Mouse (Mus musculus): ENCODE measurements around the gene Sgo2a.
"Not testable (repeated sequence)": the region's sequence is repeated elsewhere in the genome, so short reads cannot be mapped to it uniquely, and the experiment has no call there.

The Sgo2a gene

DNA sequence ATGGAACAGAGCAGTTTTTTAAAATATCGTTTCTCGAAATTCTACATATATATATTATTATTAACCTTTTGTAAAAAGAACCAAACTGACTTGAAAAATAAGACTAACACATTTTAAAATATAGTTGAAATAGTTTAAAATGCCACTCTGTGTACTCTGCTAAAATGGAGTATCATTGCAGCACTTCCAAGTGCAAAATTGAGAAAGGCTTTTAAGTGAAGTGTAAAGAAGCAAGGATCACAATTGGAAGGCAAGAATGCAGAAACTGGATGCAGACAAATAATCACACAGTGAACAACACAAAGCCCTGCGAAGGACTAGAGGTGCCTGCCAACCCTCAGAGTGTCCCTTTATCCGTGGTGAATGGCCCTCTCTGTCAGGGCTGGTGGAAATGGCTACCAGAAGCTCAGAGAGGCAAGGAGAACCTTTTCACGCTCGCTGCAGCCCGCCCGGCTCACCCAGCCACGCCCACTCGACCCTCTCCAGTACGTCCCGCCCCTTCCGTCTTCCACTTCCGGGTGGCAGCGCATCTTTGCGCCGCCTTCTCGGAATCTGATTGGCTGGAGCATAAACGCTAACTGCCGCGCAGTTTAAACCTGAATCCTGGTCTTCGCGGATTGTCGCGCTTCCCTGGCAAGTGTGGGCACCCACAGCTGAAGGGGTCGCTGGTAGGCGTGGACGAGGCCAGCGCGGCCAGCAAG lies at the start of gene Sgo2a:
Gene Sgo2a (plus strand): TSS at position 540 of the 701 bp plus-strand sequence.
- peak; percentile 89 for DNase-seq

GRCm38 (mm10) chr1:57947552-57948347 lies 48.0 kb upstream of the Sgo2a start:
- no peak for DNase-seq

GRCm38 (mm10) chr1:57949195-57949594 lies 46.6 kb upstream of the Sgo2a start:
- DNase-seq = no peak

DNA sequence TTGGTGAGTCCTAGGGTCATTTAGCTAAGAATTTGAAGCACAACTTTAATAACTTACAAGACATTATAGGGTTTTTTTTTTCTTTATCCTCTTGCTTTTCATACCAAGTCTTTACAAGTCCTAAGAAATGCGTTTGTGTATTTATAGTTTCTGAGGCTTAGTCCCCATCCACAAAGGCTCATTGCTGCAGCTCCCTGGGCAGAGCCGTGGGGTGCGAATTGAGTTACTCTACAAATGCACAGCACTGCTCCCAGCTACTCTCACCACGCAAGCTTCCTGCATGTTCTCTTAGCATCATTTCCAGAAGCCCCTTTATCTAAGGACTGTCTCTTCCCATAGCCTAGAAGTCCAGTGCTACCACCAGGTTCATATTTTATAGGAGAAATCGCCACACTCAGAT lies 46.1 kb upstream of the Sgo2a start:
- no peak for DNase-seq

DNA sequence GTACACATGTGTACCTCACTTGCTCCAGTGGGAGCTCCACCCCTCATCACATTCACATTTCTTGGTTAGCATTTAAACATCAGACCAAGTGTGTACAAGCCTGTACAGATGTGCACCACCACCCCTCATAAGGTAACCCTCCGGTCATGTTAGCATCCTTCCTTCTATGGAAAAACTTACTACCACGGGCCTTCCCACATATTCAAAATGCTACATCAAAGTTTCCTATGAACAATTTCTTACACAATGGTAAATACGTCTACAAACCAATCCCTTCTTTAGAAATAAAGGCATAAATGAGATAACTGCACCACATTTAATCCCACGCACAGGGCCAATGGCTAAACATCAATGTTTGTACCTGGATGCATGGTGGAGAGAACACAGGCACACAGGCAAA lies 43.3 kb upstream of the Sgo2a start:
- no peak for DNase-seq

DNA sequence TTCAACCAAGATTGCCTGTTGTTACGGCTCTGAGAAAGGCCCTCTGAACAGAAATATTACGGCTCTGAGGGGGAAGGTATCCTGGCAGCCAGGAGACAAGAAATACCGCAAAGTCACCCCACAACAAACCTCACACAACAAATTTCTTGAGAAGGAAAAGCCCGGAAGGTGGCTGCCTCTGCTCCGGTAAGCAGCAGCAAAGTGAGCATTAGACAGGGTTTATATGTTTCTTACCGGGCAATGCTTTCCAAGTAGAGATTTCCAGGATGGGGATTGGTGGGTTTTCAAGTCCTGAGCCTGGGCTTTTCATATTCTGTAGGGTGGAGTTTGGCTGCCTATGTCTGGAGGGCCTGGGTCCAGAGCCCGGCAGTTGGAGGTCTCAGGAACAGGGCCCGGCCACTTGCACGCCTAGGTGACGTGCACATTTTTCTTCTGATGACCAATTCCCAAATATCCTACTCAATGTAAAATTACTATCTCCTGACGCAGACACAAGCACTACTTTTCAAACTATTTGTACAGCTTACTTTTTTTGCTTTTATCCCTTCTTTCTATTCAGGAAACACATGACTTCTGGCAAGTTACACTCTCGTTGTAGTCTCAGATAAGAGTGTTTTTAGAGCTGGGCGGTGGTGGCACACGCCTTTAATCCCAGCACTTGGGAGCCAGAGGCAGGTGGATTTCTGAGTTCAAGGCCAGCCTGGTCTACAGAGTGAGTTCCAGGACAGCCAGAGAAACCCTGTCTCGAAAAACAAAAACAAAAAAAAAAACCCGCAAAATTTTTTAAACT lies 42.0 kb upstream of the Sgo2a start:
- no peak for DNase-seq

DNA sequence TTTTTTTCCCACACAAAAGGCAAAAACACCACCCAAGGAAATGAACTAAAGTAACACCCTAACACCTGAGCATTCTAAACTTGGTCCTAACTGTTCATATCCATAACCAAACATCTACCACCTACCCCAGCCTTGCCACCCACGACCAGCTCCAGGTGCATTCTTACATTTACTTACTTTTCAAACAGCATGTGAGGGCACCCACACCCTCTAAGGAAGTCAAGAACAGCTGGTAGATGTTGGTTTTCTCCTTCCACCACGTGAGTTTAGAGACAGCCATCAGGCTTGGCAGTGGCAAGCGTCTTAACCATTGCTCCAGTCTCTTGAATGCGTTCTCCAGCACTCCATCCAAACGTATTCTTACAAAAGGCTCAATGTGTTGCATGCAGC lies 41.4 kb upstream of the Sgo2a start:
- DNase-seq = no peak

- no peak for DNase-seq
Observed at GRCm38 (mm10) chr1:57955774-57956173, 40.0 kb upstream of the Sgo2a start.

GRCm38 (mm10) chr1:57969327-57970271 lies 26.2 kb upstream of the Sgo2a start:
- DNase-seq = peak; percentile 95

GRCm38 (mm10) chr1:57971588-57971987 lies 24.2 kb upstream of the Sgo2a start:
- no peak for DNase-seq

DNA sequence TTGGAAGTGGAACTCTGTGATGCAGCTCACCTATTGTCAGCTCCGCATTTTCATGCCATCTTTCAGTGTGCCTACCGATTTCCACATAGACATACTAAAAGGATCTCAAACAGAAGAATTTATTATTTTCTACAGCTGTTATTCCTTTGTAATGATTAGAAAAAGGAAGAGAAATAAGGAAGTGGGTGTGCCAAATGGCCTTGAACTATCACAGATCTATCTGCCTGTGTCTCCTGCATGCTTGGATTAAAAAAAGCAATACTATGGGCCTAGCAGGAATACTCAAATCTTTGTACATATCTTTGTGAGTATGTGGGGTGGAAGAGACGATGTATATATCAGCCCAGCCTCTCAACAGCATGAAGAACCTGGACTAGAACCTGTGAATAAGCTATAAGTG lies 18.9 kb upstream of the Sgo2a start:
- DNase-seq = no peak

DNA sequence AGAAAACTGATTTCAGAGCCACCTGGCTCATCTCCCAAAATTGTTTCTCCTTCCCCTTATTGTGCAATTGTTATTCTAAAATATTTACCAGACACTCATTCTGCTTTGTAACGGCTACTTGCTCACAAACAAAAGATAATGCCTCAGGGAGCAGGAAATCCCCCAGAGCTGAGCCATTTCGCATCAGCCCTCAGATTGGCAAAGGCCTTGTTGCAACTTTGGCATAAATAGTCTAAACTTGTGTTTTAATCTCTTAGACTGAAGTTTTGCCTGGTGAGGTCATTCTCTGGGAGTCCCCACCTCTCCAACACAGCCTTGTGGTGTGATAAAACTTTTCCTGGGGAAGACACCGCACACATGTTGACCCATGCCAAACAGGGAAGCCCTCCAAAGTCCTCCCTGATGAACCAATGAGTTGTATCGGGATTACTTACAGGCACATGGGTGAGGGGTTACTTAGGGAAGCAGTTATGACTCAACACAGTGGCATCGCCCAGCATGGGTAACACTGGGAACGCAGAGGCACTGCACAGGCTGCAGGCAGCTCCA lies 6.6 kb upstream of the Sgo2a start:
- DNase-seq = no peak

DNA sequence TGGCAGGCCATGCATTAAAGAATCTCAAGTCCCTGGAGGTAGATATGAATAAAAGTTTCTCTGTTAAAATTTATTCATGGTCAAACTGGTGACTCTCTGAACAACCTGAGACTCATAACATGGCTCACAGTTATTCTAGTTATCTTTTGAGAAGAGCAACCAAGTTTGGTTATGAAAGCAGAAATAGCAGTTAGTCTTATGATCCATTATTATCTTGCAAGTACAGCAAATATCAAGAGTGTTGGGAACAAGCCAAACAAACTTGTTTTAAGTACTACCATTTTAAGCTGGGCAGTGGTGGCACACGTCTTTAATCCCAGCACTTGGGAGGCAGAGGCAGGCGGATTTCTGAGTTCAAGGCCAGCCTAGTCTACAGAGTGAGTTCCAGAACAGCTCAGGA lies 4.5 kb upstream of the Sgo2a start:
- DNase-seq = no peak

GRCm38 (mm10) chr1:57996133-57996615 lies 403 bp downstream of the Sgo2a start:
- no peak for DNase-seq

DNA sequence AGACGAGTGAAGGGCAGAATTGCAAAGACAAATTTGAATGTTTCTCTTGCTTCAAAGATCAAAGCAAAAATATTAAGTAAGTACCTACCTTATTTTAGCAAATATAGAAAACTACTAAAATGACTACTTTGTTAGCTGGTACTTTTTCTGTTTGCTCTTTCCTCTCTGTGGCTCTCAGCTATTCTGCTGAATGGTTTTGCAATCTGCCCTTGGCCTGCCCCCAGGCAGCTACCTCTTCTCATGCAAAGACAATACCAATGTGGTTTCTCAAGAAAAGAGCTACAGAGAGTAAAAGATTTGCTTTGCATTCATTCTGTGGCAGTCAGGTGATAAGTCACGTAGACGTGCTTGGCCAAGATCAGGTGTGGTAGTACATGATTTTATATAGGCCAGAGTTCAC lies 2.4 kb downstream of the Sgo2a start:
- no peak for DNase-seq

GRCm38 (mm10) chr1:58006388-58006787 lies 10.6 kb downstream of the Sgo2a start:
- not testable (repeated sequence) for DNase-seq

GRCm38 (mm10) chr1:58018856-58019255 lies 23.1 kb downstream of the Sgo2a start, which contains the start of gene Kctd18:
TSS of gene Kctd18 (minus strand) at chr1:58018956.
- no peak for DNase-seq

DNA sequence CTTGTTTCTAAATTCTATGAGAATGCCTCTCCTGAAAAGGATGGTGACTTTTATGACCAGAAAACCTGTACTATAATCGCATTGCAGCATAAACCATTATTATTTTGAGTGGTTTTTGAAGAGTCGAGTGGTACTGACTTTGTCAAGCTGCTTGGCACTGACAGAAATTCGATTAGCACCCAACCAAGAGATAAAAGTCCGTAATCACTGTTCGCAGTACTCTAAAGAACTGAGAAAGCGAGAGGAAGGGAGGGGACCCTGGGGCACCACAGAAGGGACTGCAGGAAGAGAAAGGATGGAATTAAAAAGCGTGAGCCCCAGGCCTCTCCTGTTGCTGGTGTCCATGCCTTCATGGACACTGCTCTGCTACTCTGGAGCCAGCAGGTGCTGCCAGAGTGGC lies 31.9 kb downstream of the Sgo2a start:
- no peak for DNase-seq

- DNase-seq = peak; percentile 67
Observed at GRCm38 (mm10) chr1:58029636-58030117, 33.9 kb downstream of the Sgo2a start, which contains the start of gene Aox1. TSS of gene Aox1 (plus strand) at chr1:58029931.

- DNase-seq = peak; percentile 76
Observed at GRCm38 (mm10) chr1:58030156-58030871, 34.5 kb downstream of the Sgo2a start.

Measured in cerebellum, adult 9-10 months (tissue).